ENCODE assay signal across 12 mouse cellular contexts in genomic region chr8:106637446-106637845, GRCm38 (mm10). TPM values are rescaled to one million over a fixed set of nuclear protein-coding genes. Genes with fewer than 3 reads are reported as not detected.
DNase-seq lines count a peak whose midpoint lies in the region; ATAC-seq and TF ChIP-seq lines count a peak whose summit lies in the region.
"Had no signal": no experiment of that assay in that cellular context is flagged by ENCODE, and none has a peak within 500 bp of the region (broad histone marks: within the 10 kb centered on the region; RNA-seq: fewer than 3 reads in every experiment).

No protein-coding gene starts in this region.

- TF ChIP-seq CTCF in brain, embryonic 14.5 days (IDR thresholded peaks at IDR 0.05; ENCODE audit: borderline replicate concordance, extremely low read depth, insufficient read depth, insufficient read length): no peak
- TF ChIP-seq CTCF in stomach, postnatal 0 days (IDR thresholded peaks at IDR 0.05; ENCODE audit: low read depth): no peak

- no peak overlapping the region for H3K4me3 ChIP-seq in hindbrain, embryonic 10.5 days
- H3K4me3 ChIP-seq in hindbrain, embryonic 13.5 days: no peak overlapping the region
- no peak overlapping the region for H3K4me3 ChIP-seq in lung, embryonic 16.5 days (ENCODE audit: low read length)
- no peak overlapping the region for H3K4me3 ChIP-seq in stomach, postnatal 0 days (ENCODE audit: low read depth, low read length)
- H3K4me3 ChIP-seq in heart, embryonic 11.5 days (ENCODE audit: low read depth, low read length): no peak overlapping the region
- H3K4me3 ChIP-seq: liver, embryonic 13.5 days had no signal

- peak; percentile 24 for DNase-seq in hindbrain, embryonic 10.5 days (ENCODE audit: low spot score)
- no peak for DNase-seq in lung, postnatal 4 days
- peak; percentile 23 for DNase-seq in brain, embryonic 14.5 days (ENCODE audit: low read depth)
- no peak for DNase-seq in stomach, postnatal 0 days (ENCODE audit: low spot score)
- DNase-seq: cerebellum, adult 2 months; heart, postnatal 36 days; kidney, adult 8-10 months; liver, embryonic 13.5 days; spleen, adult 18-20 months had no signal

- TF ChIP-seq EP300 in stomach, postnatal 0 days (optimal IDR thresholded peaks at IDR 0.05): no peak

- TF ChIP-seq POLR2A in brain, embryonic 14.5 days (IDR thresholded peaks at IDR 0.05; ENCODE audit: borderline replicate concordance, extremely low read depth, insufficient read depth, insufficient read length, poor library complexity, severe bottlenecking): no peak

- H3K9ac ChIP-seq in hindbrain, embryonic 13.5 days: no peak overlapping the region
- no peak overlapping the region for H3K9ac ChIP-seq in lung, embryonic 16.5 days (ENCODE audit: low read length)
- H3K9ac ChIP-seq in stomach, postnatal 0 days (ENCODE audit: low read length): no peak overlapping the region
- no peak overlapping the region for H3K9ac ChIP-seq in heart, embryonic 11.5 days (ENCODE audit: low read depth, low read length)
- H3K9ac ChIP-seq: liver, embryonic 13.5 days had no signal

- ATAC-seq in hindbrain, embryonic 13.5 days (ENCODE audit: low FRiP score): no peak
- no peak for ATAC-seq in lung, embryonic 16.5 days (ENCODE audit: low read depth)
- ATAC-seq in stomach, postnatal 0 days (ENCODE audit: low FRiP score, low TSS enrichment): no peak
- no peak for ATAC-seq in heart, embryonic 11.5 days (replicated peaks; ENCODE audit: insufficient number of reproducible peaks, low FRiP score, low TSS enrichment)

- no peak overlapping the region for H3K4me2 ChIP-seq in hindbrain, embryonic 13.5 days
- H3K4me2 ChIP-seq in lung, embryonic 16.5 days (ENCODE audit: low read depth, low read length): no peak overlapping the region
- no peak overlapping the region for H3K4me2 ChIP-seq in stomach, postnatal 0 days (replicated peaks; ENCODE audit: low read depth)
- H3K4me2 ChIP-seq in heart, embryonic 11.5 days: no peak overlapping the region
- H3K4me2 ChIP-seq: liver, embryonic 13.5 days had no signal

- 72% methylated on average over 4 of the region's 4 CpGs for WGBS in hindbrain, embryonic 10.5 days
- 60% methylated on average over 4 of the region's 4 CpGs for WGBS in hindbrain, embryonic 13.5 days
- 67% methylated on average over 4 of the region's 4 CpGs for WGBS in lung, embryonic 16.5 days
- WGBS in stomach, postnatal 0 days: 77% methylated on average over 4 of the region's 4 CpGs
- WGBS in heart, embryonic 11.5 days (ENCODE audit: insufficient replicate concordance): 83% methylated on average over 4 of the region's 4 CpGs

- no peaks in the 10 kb centered on the region for H3K9me3 ChIP-seq in hindbrain, embryonic 10.5 days
- H3K9me3 ChIP-seq in hindbrain, embryonic 13.5 days: no peaks in the 10 kb centered on the region
- no peaks in the 10 kb centered on the region for H3K9me3 ChIP-seq in lung, embryonic 16.5 days (ENCODE audit: control insufficient read depth, low read length)
- H3K9me3 ChIP-seq in stomach, postnatal 0 days (ENCODE audit: control insufficient read depth, low read length): no peaks in the 10 kb centered on the region
- H3K9me3 ChIP-seq in heart, embryonic 11.5 days (replicated peaks; ENCODE audit: control insufficient read depth, low read length): no peaks in the 10 kb centered on the region
- H3K9me3 ChIP-seq: liver, embryonic 13.5 days had no signal

- no peaks in the 10 kb centered on the region for H3K27me3 ChIP-seq in hindbrain, embryonic 10.5 days (ENCODE audit: insufficient read depth, poor library complexity, severe bottlenecking)
- H3K27me3 ChIP-seq in hindbrain, embryonic 13.5 days: 0 out of 2 replicates have a peak, but pooled peaks cover 2% of the 10 kb centered on the region
- no peaks in the 10 kb centered on the region for H3K27me3 ChIP-seq in lung, embryonic 16.5 days (ENCODE audit: control insufficient read depth, insufficient read depth, low read depth, low read length)
- no peaks in the 10 kb centered on the region for H3K27me3 ChIP-seq in stomach, postnatal 0 days (ENCODE audit: control insufficient read depth, insufficient read depth, low read length)
- peaks cover 2% of the 10 kb centered on the region; the same call in 1 of the 2 replicates for H3K27me3 ChIP-seq in heart, embryonic 11.5 days (ENCODE audit: control insufficient read depth, insufficient read depth, low read length)
- H3K27me3 ChIP-seq: liver, embryonic 13.5 days had no signal

- H3K4me1 ChIP-seq in hindbrain, embryonic 10.5 days (replicated peaks): peaks cover 21% of the 10 kb centered on the region
- peaks cover 3% of the 10 kb centered on the region; the same call in 1 of the 2 replicates for H3K4me1 ChIP-seq in hindbrain, embryonic 13.5 days (replicated peaks)
- peaks cover 39% of the 10 kb centered on the region for H3K4me1 ChIP-seq in lung, embryonic 16.5 days (replicated peaks; ENCODE audit: control insufficient read depth, insufficient read depth, low read length)
- H3K4me1 ChIP-seq in stomach, postnatal 0 days (replicated peaks; ENCODE audit: control insufficient read depth, insufficient read depth): peaks cover 5% of the 10 kb centered on the region; the same call in 1 of the 2 replicates
- no peaks in the 10 kb centered on the region for H3K4me1 ChIP-seq in heart, embryonic 11.5 days (ENCODE audit: control insufficient read depth, insufficient read depth, low read length)

- no peaks in the 10 kb centered on the region for H3K36me3 ChIP-seq in hindbrain, embryonic 10.5 days
- H3K36me3 ChIP-seq in hindbrain, embryonic 13.5 days: no peaks in the 10 kb centered on the region
- no peaks in the 10 kb centered on the region for H3K36me3 ChIP-seq in lung, embryonic 16.5 days (ENCODE audit: control insufficient read depth, insufficient read depth, low read length)
- no peaks in the 10 kb centered on the region for H3K36me3 ChIP-seq in stomach, postnatal 0 days (ENCODE audit: control insufficient read depth, insufficient read depth, low read length)
- no peaks in the 10 kb centered on the region for H3K36me3 ChIP-seq in heart, embryonic 11.5 days (ENCODE audit: control insufficient read depth, insufficient read depth, low read length)
- H3K36me3 ChIP-seq: liver, embryonic 13.5 days had no signal

- 0 out of 2 replicates have a peak overlapping the region, but pooled peaks have one; percentile 45 for H3K27ac ChIP-seq in hindbrain, embryonic 10.5 days
- no peak overlapping the region for H3K27ac ChIP-seq in hindbrain, embryonic 13.5 days
- H3K27ac ChIP-seq in lung, embryonic 16.5 days (ENCODE audit: low read length): peak overlapping the region; percentile 34; the same call in 1 of the 2 replicates
- peak overlapping the region; percentile 67 for H3K27ac ChIP-seq in stomach, postnatal 0 days (replicated peaks)
- H3K27ac ChIP-seq in heart, embryonic 11.5 days (ENCODE audit: low read depth, low read length): no peak overlapping the region
- H3K27ac ChIP-seq: liver, embryonic 13.5 days had no signal

RNA-seq across cellular contexts. Expression of gene Cdh1, which starts 34.3 kb away (rescaled TPM):
- 9.0 and 10.5 TPM in 2 replicates for polyA plus RNA-seq in hindbrain, embryonic 10.5 days (2016; fragmentation: Nextera tagmentation; extraction: Ambion mirVana)
- polyA plus RNA-seq in hindbrain, embryonic 13.5 days (2015; fragmentation: Nextera tagmentation; extraction: Ambion mirVana): 1.7 and 2.3 TPM in 2 replicates
- polyA plus RNA-seq in lung, embryonic 16.5 days (2015; fragmentation: Nextera tagmentation; extraction: Ambion mirVana): 157 and 162 TPM in 2 replicates
- polyA plus RNA-seq in brain, embryonic 14.5 days (2012; rRNA removed): 3.1 and 4.3 TPM in 2 replicates
- polyA plus RNA-seq in stomach, postnatal 0 days (2015; fragmentation: Nextera tagmentation; extraction: Ambion mirVana): 118 and 131 TPM in 2 replicates
- 1.4 and 1.7 TPM in 2 replicates for polyA plus RNA-seq in heart, embryonic 11.5 days (2014; fragmentation: Nextera tagmentation; extraction: Ambion mirVana)

RNA-seq across cellular contexts. Expression of gene Tango6, which starts 45.4 kb away (rescaled TPM):
- polyA plus RNA-seq in hindbrain, embryonic 10.5 days (2016; fragmentation: Nextera tagmentation; extraction: Ambion mirVana): 12.9 and 13.5 TPM in 2 replicates
- polyA plus RNA-seq in hindbrain, embryonic 13.5 days (2015; fragmentation: Nextera tagmentation; extraction: Ambion mirVana): 6.6 and 7.2 TPM in 2 replicates
- polyA plus RNA-seq in lung, embryonic 16.5 days (2015; fragmentation: Nextera tagmentation; extraction: Ambion mirVana): 10.2 and 10.5 TPM in 2 replicates
- polyA plus RNA-seq in brain, embryonic 14.5 days (2012; rRNA removed): 3.8 and 5.2 TPM in 2 replicates
- 3.0 and 3.1 TPM in 2 replicates for polyA plus RNA-seq in stomach, postnatal 0 days (2015; fragmentation: Nextera tagmentation; extraction: Ambion mirVana)
- 5.1 and 5.9 TPM in 2 replicates for polyA plus RNA-seq in heart, embryonic 11.5 days (2014; fragmentation: Nextera tagmentation; extraction: Ambion mirVana)

Comparison
In these comparisons a context has a peak if more than half of its experiments do, and no peak if none do; other contexts are left out.
1. H3K27ac ChIP-seq: peak in hindbrain, embryonic 10.5 days (single experiment), lung, embryonic 16.5 days (single experiment) and stomach, postnatal 0 days (single experiment); none in hindbrain, embryonic 13.5 days (single experiment) and heart, embryonic 11.5 days (single experiment).
2. DNase-seq: peak in hindbrain, embryonic 10.5 days (single experiment) and brain, embryonic 14.5 days (single experiment); none in lung, postnatal 4 days (0 of 2) and stomach, postnatal 0 days (single experiment).
3. RNA of gene Cdh1, which starts 34.3 kb away (polyA plus RNA-seq): 157 to 162 TPM in lung, embryonic 16.5 days and 118 to 131 TPM in stomach, postnatal 0 days; 9.0 to 10.5 TPM in hindbrain, embryonic 10.5 days, 3.1 to 4.3 TPM in brain, embryonic 14.5 days, 1.7 to 2.3 TPM in hindbrain, embryonic 13.5 days and 1.4 to 1.7 TPM in heart, embryonic 11.5 days; every median in the first group is over 10 times any median in the second.